25 mouse cellular contexts compared by ENCODE assay signal in genomic region chr14:102793753-102794152, GRCm38 (mm10).
DNase-seq lines count a peak whose midpoint lies in the region; ATAC-seq and TF ChIP-seq lines count a peak whose summit lies in the region.
"Had no signal": no experiment of that assay in that cellular context is flagged by ENCODE, and none has a peak within 500 bp of the region (broad histone marks: within the 10 kb centered on the region; RNA-seq: fewer than 3 reads in every experiment).

No protein-coding gene starts in this region.

- no peak for DNase-seq in stomach, postnatal 0 days (ENCODE audit: low spot score)
- DNase-seq in cerebellum, adult 9-11 months: no peak
- DNase-seq: adrenal gland, adult 8-10 months; adrenal gland, postnatal 14 days; adrenal gland, postnatal 36 days; B cell, adult 2 months; cerebellum, adult 11 months; cerebellum, adult 18-20 months; cerebellum, adult 8-10 months; cerebellum, postnatal 10 days; cerebellum, postnatal 25 days; forebrain, postnatal 0 days had no signal

- H3K4me3 ChIP-seq in intestine, embryonic 15.5 days (replicated peaks): no peak overlapping the region
- no peak overlapping the region for H3K4me3 ChIP-seq in intestine, postnatal 0 days (ENCODE audit: low read depth, low read length)
- H3K4me3 ChIP-seq in stomach, embryonic 14.5 days (ENCODE audit: low read depth, low read length): no peak overlapping the region
- H3K4me3 ChIP-seq in stomach, postnatal 0 days (ENCODE audit: low read depth, low read length): no peak overlapping the region
- no peak overlapping the region for H3K4me3 ChIP-seq in stomach, embryonic 15.5 days (replicated peaks)
- H3K4me3 ChIP-seq: embryonic facial prominence, embryonic 10.5 days; embryonic facial prominence, embryonic 12.5 days; forebrain, embryonic 13.5 days; forebrain, embryonic 15.5 days had no signal

- no peaks in the 10 kb centered on the region for H3K36me3 ChIP-seq in intestine, embryonic 15.5 days
- no peaks in the 10 kb centered on the region for H3K36me3 ChIP-seq in intestine, postnatal 0 days (ENCODE audit: control insufficient read depth, insufficient read depth)
- no peaks in the 10 kb centered on the region for H3K36me3 ChIP-seq in stomach, embryonic 14.5 days (ENCODE audit: control insufficient read depth, insufficient read depth, low read length)
- H3K36me3 ChIP-seq in stomach, postnatal 0 days (ENCODE audit: control insufficient read depth, insufficient read depth, low read length): no peaks in the 10 kb centered on the region
- no peaks in the 10 kb centered on the region for H3K36me3 ChIP-seq in stomach, embryonic 15.5 days
- H3K36me3 ChIP-seq: embryonic facial prominence, embryonic 10.5 days; embryonic facial prominence, embryonic 12.5 days; forebrain, embryonic 15.5 days; G1E had no signal

- TF ChIP-seq EP300 in stomach, postnatal 0 days (optimal IDR thresholded peaks at IDR 0.05): no peak

- H3K4me1 ChIP-seq in intestine, embryonic 15.5 days (replicated peaks): no peaks in the 10 kb centered on the region
- no peaks in the 10 kb centered on the region for H3K4me1 ChIP-seq in intestine, postnatal 0 days (replicated peaks; ENCODE audit: control insufficient read depth, insufficient read depth, low read length)
- no peaks in the 10 kb centered on the region for H3K4me1 ChIP-seq in stomach, embryonic 14.5 days (ENCODE audit: control insufficient read depth, insufficient read depth, low read length)
- no peaks in the 10 kb centered on the region for H3K4me1 ChIP-seq in stomach, postnatal 0 days (replicated peaks; ENCODE audit: control insufficient read depth, insufficient read depth)
- H3K4me1 ChIP-seq in stomach, embryonic 15.5 days: no peaks in the 10 kb centered on the region
- H3K4me1 ChIP-seq: embryonic facial prominence, embryonic 10.5 days; embryonic facial prominence, embryonic 12.5 days; forebrain, embryonic 13.5 days; forebrain, embryonic 15.5 days had no signal

- 77% methylated on average over 7 of the region's 7 CpGs for WGBS in intestine, embryonic 15.5 days
- WGBS in intestine, postnatal 0 days: 75% methylated on average over 7 of the region's 7 CpGs
- 81% methylated on average over 7 of the region's 7 CpGs for WGBS in stomach, embryonic 14.5 days
- 65% methylated on average over 7 of the region's 7 CpGs for WGBS in stomach, postnatal 0 days
- 69% methylated on average over 7 of the region's 7 CpGs for WGBS in stomach, embryonic 15.5 days

- no peak overlapping the region for H3K9ac ChIP-seq in intestine, embryonic 15.5 days
- H3K9ac ChIP-seq in intestine, postnatal 0 days (ENCODE audit: low read depth, low read length): no peak overlapping the region
- no peak overlapping the region for H3K9ac ChIP-seq in stomach, embryonic 14.5 days (replicated peaks; ENCODE audit: low read depth, low read length)
- H3K9ac ChIP-seq in stomach, postnatal 0 days (ENCODE audit: low read length): no peak overlapping the region
- no peak overlapping the region for H3K9ac ChIP-seq in stomach, embryonic 15.5 days
- H3K9ac ChIP-seq: embryonic facial prominence, embryonic 12.5 days; forebrain, embryonic 13.5 days; forebrain, embryonic 15.5 days; forebrain, postnatal 0 days had no signal

- H3K9me3 ChIP-seq in intestine, embryonic 15.5 days: no peaks in the 10 kb centered on the region
- no peaks in the 10 kb centered on the region for H3K9me3 ChIP-seq in intestine, postnatal 0 days (ENCODE audit: control insufficient read depth)
- H3K9me3 ChIP-seq in stomach, embryonic 14.5 days (ENCODE audit: control insufficient read depth, low read depth, low read length): no peaks in the 10 kb centered on the region
- H3K9me3 ChIP-seq in stomach, postnatal 0 days (ENCODE audit: control insufficient read depth, low read length): no peaks in the 10 kb centered on the region
- no peaks in the 10 kb centered on the region for H3K9me3 ChIP-seq in stomach, embryonic 15.5 days
- H3K9me3 ChIP-seq: embryonic facial prominence, embryonic 10.5 days; embryonic facial prominence, embryonic 12.5 days; forebrain, embryonic 13.5 days; forebrain, embryonic 15.5 days had no signal

- no peak for TF ChIP-seq CTCF in intestine, postnatal 0 days (IDR thresholded peaks at IDR 0.05; ENCODE audit: low read depth)
- TF ChIP-seq CTCF in stomach, postnatal 0 days (IDR thresholded peaks at IDR 0.05; ENCODE audit: low read depth): no peak

- no peak overlapping the region for H3K27ac ChIP-seq in intestine, embryonic 15.5 days
- no peak overlapping the region for H3K27ac ChIP-seq in intestine, postnatal 0 days (ENCODE audit: low read depth, low read length)
- 0 out of 2 replicates have a peak overlapping the region, but pooled peaks have one; percentile 12 for H3K27ac ChIP-seq in stomach, embryonic 14.5 days (ENCODE audit: low read length)
- no peak overlapping the region for H3K27ac ChIP-seq in stomach, postnatal 0 days (replicated peaks)
- H3K27ac ChIP-seq in stomach, embryonic 15.5 days: peak overlapping the region; percentile 16; the same call in 1 of the 2 replicates
- H3K27ac ChIP-seq: embryonic facial prominence, embryonic 10.5 days; embryonic facial prominence, embryonic 12.5 days; forebrain, embryonic 13.5 days; forebrain, embryonic 15.5 days had no signal

- H3K27me3 ChIP-seq in intestine, embryonic 15.5 days (replicated peaks): no peaks in the 10 kb centered on the region
- H3K27me3 ChIP-seq in intestine, postnatal 0 days (replicated peaks; ENCODE audit: control insufficient read depth, insufficient read depth, low read length): no peaks in the 10 kb centered on the region
- no peaks in the 10 kb centered on the region for H3K27me3 ChIP-seq in stomach, embryonic 14.5 days (ENCODE audit: control insufficient read depth, insufficient read depth, low read length)
- no peaks in the 10 kb centered on the region for H3K27me3 ChIP-seq in stomach, postnatal 0 days (ENCODE audit: control insufficient read depth, insufficient read depth, low read length)
- H3K27me3 ChIP-seq in stomach, embryonic 15.5 days (replicated peaks): no peaks in the 10 kb centered on the region
- H3K27me3 ChIP-seq: CH12.LX; embryonic facial prominence, embryonic 12.5 days; forebrain, embryonic 13.5 days; forebrain, embryonic 15.5 days had no signal

- no peak overlapping the region for H3K4me2 ChIP-seq in intestine, embryonic 15.5 days (replicated peaks)
- H3K4me2 ChIP-seq in intestine, postnatal 0 days (replicated peaks; ENCODE audit: low read depth): no peak overlapping the region
- H3K4me2 ChIP-seq in stomach, embryonic 14.5 days (replicated peaks; ENCODE audit: low read depth, low read length): no peak overlapping the region
- no peak overlapping the region for H3K4me2 ChIP-seq in stomach, postnatal 0 days (replicated peaks; ENCODE audit: low read depth)
- no peak overlapping the region for H3K4me2 ChIP-seq in stomach, embryonic 15.5 days
- H3K4me2 ChIP-seq: embryonic facial prominence, embryonic 12.5 days; forebrain, embryonic 13.5 days; forebrain, embryonic 15.5 days had no signal

- 0 out of 2 replicates have a peak, but pooled peaks have one; percentile 12 for ATAC-seq in intestine, embryonic 15.5 days
- ATAC-seq in intestine, postnatal 0 days: no peak
- no peak for ATAC-seq in stomach, embryonic 14.5 days (ENCODE audit: insufficient number of reproducible peaks, insufficient read depth, low FRiP score, low read depth)
- ATAC-seq in stomach, postnatal 0 days (ENCODE audit: low FRiP score, low TSS enrichment): no peak
- ATAC-seq in stomach, embryonic 15.5 days (ENCODE audit: insufficient read depth, low FRiP score, low read depth): no peak; the same call in 1 of the 2 replicates
- ATAC-seq: activated CD4-positive, CD25-positive, alpha-beta regulatory T cell, adult 4 months; CD4-positive, CD25-positive, alpha-beta regulatory T cell, adult 4 months; forebrain, embryonic 13.5 days; forebrain, embryonic 15.5 days; forebrain, postnatal 0 days; Patski had no signal

Comparison
In these comparisons a context has a peak if more than half of its experiments do, and no peak if none do; other contexts are left out.
1. H3K27ac ChIP-seq: peak in stomach, embryonic 14.5 days (single experiment) and stomach, embryonic 15.5 days (single experiment); none in intestine, embryonic 15.5 days (single experiment), intestine, postnatal 0 days (single experiment) and stomach, postnatal 0 days (single experiment).